Mouse (Mus musculus) testis, adult 2 months (tissue): ENCODE results near the gene Mlec. TPM values are rescaled to one million over a fixed set of nuclear protein-coding genes. Genes with fewer than 3 reads are reported as not detected.

Experiments
- H3K27ac ChIP-seq: fragments of 200-500 bp; 2 replicates; pipeline ENCODE4 v1.5.1; 2012; ENCODE audit warnings: low read depth, low read length; ENCODE audit not compliant: control insufficient read depth, insufficient read depth
- H3K27me3 ChIP-seq: fragments of 200-500 bp; 2 replicates; pipeline ENCODE4 v1.6.1; 2012; ENCODE audit warnings: mild to moderate bottlenecking, low read length, moderate library complexity; ENCODE audit not compliant: control insufficient read depth, insufficient read depth
- H3K36me3 ChIP-seq: fragments of 200-500 bp; 2 replicates; pipeline ENCODE4 v1.6.1; 2012; ENCODE audit warnings: mild to moderate bottlenecking, low read length; ENCODE audit not compliant: control insufficient read depth, insufficient read depth
- H3K4me1 ChIP-seq: fragments of 200-500 bp; 2 replicates; pipeline ENCODE4 v1.6.1; 2012; ENCODE audit warnings: low read length; ENCODE audit not compliant: control insufficient read depth, insufficient read depth
- H3K4me3 ChIP-seq: fragments of 200-500 bp; 2 replicates; pipeline ENCODE4 v1.5.1; 2012; ENCODE audit warnings: low read depth, mild to moderate bottlenecking, low read length, moderate library complexity, mixed read lengths; ENCODE audit not compliant: control insufficient read depth
- CTCF ChIP-seq: fragments of 200-500 bp; IDR thresholded peaks from 2 replicates; pipeline ENCODE4 v1.5.1; 2012; ENCODE audit warnings: low read depth, mild to moderate bottlenecking, inconsistent platforms, low read length, moderate library complexity; ENCODE audit not compliant: control insufficient read depth, insufficient read depth, insufficient replicate concordance
- POLR2A ChIP-seq: fragments of 200-500 bp; IDR thresholded peaks from 2 replicates; pipeline ENCODE4 v1.6.1; 2012; ENCODE audit warnings: low read depth, mild to moderate bottlenecking, inconsistent platforms, low read length, moderate library complexity; ENCODE audit not compliant: control insufficient read depth
- polyA plus RNA-seq: library from polyadenylated mRNA; depleted of rRNA; stranded (reverse); fragments of >200 nt; gene quantifications from 2 replicates; pipeline ENCODE4 v1.2.3, GENCODE M21; 2012

Mlec gene
- polyA plus RNA-seq, 1 experiment, result 115 TPM

DNA sequence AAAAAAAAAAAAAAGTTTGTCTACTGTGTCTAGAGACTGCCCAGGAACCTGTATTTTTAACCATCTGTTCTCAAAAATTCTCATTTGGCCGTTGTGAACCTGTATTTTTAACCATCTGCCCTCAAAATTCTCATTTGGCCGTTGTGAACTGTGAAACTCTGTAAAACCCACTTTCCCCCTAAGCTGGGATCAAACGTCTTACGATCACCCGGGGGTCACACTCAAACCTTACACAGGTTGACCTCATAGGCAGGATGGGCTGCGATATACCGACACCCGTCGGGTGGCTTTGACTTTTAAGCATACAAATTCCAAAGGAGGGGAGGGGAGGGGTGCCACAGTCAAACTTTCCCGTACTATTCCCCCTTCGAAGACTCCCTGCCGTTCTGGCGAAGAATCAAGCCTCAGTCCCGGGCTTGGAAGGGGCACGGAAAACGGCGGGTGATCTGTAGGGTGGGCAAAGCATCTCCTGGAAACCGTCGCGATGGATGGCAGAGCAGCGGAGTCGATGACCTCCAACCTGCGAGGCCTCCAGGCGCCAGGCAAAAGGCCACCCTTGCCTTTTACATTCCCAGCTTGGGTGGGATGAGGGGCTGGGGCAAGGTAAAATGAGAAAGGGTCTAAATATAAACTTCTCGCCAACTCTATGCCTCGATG, 918 bp downstream of the Mlec start:
- no peak for TF ChIP-seq CTCF
- no peak; the same call in 1 of the 2 replicates for TF ChIP-seq POLR2A
- Histone ChIP-seq H3K4me1 (peaks cover 29% of the 10 kb centered on the region), H3K4me3 (peak overlapping the region; percentile 90), H3K36me3 (no peaks in the 10 kb centered on the region; the same call in 1 of the 2 replicates), H3K27ac (peak overlapping the region; percentile 22), H3K27me3 (no peaks in the 10 kb centered on the region)

DNA sequence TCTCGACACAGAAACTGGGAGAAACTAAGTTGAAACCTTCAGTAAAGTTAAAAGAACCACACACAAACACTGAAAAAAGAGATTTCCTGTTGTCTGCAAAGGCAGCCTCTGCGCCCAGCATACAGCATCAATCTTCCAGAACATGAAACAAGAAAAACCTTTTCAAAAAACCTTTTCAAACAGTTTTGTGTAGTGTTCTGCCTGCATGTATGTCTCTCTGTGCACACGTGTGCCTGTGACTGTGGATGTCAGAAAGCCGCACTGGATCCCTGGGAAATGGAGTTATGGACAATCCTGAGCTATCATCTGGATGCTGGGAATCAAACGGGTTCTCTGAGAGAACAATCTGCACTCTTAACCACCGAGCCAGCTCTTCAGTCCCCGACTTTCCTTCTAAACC, 1.6 kb downstream of the Mlec start:
- peaks cover 28% of the 10 kb centered on the region for H3K4me1 ChIP-seq
- TF ChIP-seq CTCF, result no peak
- no peak for TF ChIP-seq POLR2A
- H3K4me3 ChIP-seq, result peak overlapping the region; percentile 57
- H3K27me3 ChIP-seq, result no peaks in the 10 kb centered on the region
- no peak overlapping the region for H3K27ac ChIP-seq
- H3K36me3 ChIP-seq, result no peaks in the 10 kb centered on the region; the same call in 1 of the 2 replicates

DNA sequence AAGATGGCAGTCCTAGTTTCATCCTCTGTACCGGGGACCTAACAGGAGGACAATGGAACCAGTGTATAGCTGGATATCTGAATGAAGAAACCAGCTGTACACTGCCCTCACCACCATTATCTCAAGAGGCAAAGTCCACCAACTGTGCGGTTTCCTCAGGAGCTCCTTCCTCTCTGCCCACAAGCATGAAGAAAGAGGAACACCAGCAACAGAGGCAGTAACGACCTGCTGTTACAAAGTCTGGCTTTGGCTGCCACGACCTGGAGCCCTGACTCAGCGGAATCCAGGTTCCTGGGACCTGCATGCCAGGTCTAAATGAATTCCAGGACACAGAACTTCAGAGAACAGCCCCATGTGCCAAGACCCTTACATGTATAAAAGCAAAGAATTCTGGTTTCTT, 2.1 kb downstream of the Mlec start:
- peak overlapping the region; percentile 3; the same call in 1 of the 2 replicates for H3K27ac ChIP-seq
- TF ChIP-seq POLR2A (no peak), CTCF (no peak)

GRCm38 (mm10) chr5:115155156-115155631, 2.8 kb downstream of the Mlec start:
- peak overlapping the region; percentile 42 for H3K4me3 ChIP-seq
- peaks cover 23% of the 10 kb centered on the region for H3K4me1 ChIP-seq
- H3K27me3 ChIP-seq, result no peaks in the 10 kb centered on the region
- 0 out of 2 replicates have a peak overlapping the region, but pooled peaks have one; percentile 3 for H3K27ac ChIP-seq
- peaks cover 1% of the 10 kb centered on the region for H3K36me3 ChIP-seq
- TF ChIP-seq POLR2A (no peak), CTCF (no peak)

More for the DNA sequence above, 2.1 kb downstream of the Mlec start:
- Histone ChIP-seq H3K27me3 (no peaks in the 10 kb centered on the region), H3K4me1 (peaks cover 26% of the 10 kb centered on the region), H3K36me3 (no peaks in the 10 kb centered on the region; the same call in 1 of the 2 replicates), H3K4me3 (peak overlapping the region; percentile 42)

- H3K36me3 ChIP-seq, result peaks cover 1% of the 10 kb centered on the region
These were observed 5.6 kb downstream of the Mlec start for GRCm38 (mm10) chr5:115152132-115152956.

GRCm38 (mm10) chr5:115151457-115151856, 6.5 kb downstream of the Mlec start:
- Histone ChIP-seq H3K27ac (no peak overlapping the region), H3K36me3 (peaks cover 1% of the 10 kb centered on the region), H3K4me1 (peaks cover 16% of the 10 kb centered on the region), H3K4me3 (no peak overlapping the region), H3K27me3 (no peaks in the 10 kb centered on the region)
- TF ChIP-seq POLR2A (no peak), CTCF (no peak)

More at GRCm38 (mm10) chr5:115152132-115152956, 5.6 kb downstream of the Mlec start:
- H3K27ac ChIP-seq, result no peak overlapping the region
- H3K4me3 ChIP-seq, result no peak overlapping the region
- TF ChIP-seq CTCF (no peak), POLR2A (no peak)
- peaks cover 22% of the 10 kb centered on the region for H3K4me1 ChIP-seq
- no peaks in the 10 kb centered on the region for H3K27me3 ChIP-seq

DNA sequence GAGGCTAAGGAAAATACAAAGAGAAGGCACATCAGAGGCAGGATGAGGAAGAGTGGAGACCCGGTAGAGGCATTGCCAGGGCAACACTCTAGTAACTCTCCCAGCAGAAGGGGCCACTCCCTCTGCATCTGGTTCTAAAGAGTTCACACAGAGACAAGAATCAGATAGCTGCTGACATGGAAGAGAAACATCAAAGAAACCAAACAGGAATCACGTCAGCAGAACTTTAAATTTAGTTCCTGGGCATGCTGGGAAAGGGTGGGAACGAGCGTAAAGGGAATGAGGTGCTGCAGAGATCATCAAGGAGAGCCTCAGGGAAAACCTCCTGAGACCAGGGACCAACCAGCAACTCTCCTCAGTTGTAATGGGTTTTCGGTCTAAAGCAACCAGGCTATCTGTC, 7.0 kb downstream of the Mlec start:
- H3K4me3 ChIP-seq, result no peak overlapping the region
- H3K4me1 ChIP-seq, result peaks cover 15% of the 10 kb centered on the region
- H3K27me3 ChIP-seq, result no peaks in the 10 kb centered on the region
- H3K27ac ChIP-seq, result no peak overlapping the region
- TF ChIP-seq POLR2A (no peak), CTCF (no peak)
- peaks cover 1% of the 10 kb centered on the region for H3K36me3 ChIP-seq
